Mouse (Mus musculus) intestine, embryonic 16.5 days (tissue): ENCODE results near the gene Vstm2a. TPM values are rescaled to one million over a fixed set of nuclear protein-coding genes. Genes with fewer than 3 reads are reported as not detected.
A peak's percentile ranks its signal among the peaks of the same experiment; 100 is the strongest.

Experiments used
- ATAC-seq: fragments of 200-750 bp; cut with Nextera tagmentation; 2 replicates; pipeline ENCODE4 v1.8.0; 2017; ENCODE audit warnings: moderate TSS enrichment, moderate library complexity
- H3K27ac ChIP-seq: fragments of 300-500 bp; sonication (generic); 2 replicates; pipeline ENCODE4 v1.5.1; 2014; ENCODE audit warnings: mild to moderate bottlenecking, low read length
- H3K27me3 ChIP-seq: fragments of 300-500 bp; sonication (generic); replicated peaks from 2 replicates; pipeline ENCODE4 v1.6.1; 2014; ENCODE audit warnings: low read length, control low read depth, mixed read lengths; ENCODE audit not compliant: control insufficient read depth, insufficient read depth
- H3K36me3 ChIP-seq: fragments of 300-500 bp; sonication (generic); 2 replicates; pipeline ENCODE4 v1.6.1; 2014; ENCODE audit warnings: low read length, control low read depth; ENCODE audit not compliant: control insufficient read depth, insufficient read depth
- H3K4me1 ChIP-seq: fragments of 300-500 bp; sonication (generic); 2 replicates; pipeline ENCODE4 v1.6.1; 2014; ENCODE audit warnings: low read length, control low read depth, mixed read lengths; ENCODE audit not compliant: control insufficient read depth, insufficient read depth
- H3K4me2 ChIP-seq: fragments of 300-500 bp; sonication (generic); 2 replicates; pipeline ENCODE4 v1.6.1; 2014; ENCODE audit warnings: low read depth, low read length, control low read depth
- H3K4me3 ChIP-seq: fragments of 300-500 bp; sonication (generic); 2 replicates; pipeline ENCODE4 v1.5.1; 2014; ENCODE audit warnings: mild to moderate bottlenecking, low read length
- H3K9ac ChIP-seq: fragments of 300-500 bp; sonication (generic); 2 replicates; pipeline ENCODE4 v1.6.1; 2014; ENCODE audit warnings: low read depth, low read length
- H3K9me3 ChIP-seq: fragments of 300-500 bp; sonication (generic); 2 replicates; pipeline ENCODE4 v1.6.1; 2016; ENCODE audit warnings: low read length, control low read depth; ENCODE audit not compliant: control insufficient read depth
- WGBS: fragments of 180-500 bp; shearing (Covaris S2); extraction: QIAGEN DNeasy Blood & Tissue Kit; methylation state at CpG from one replicate; pipeline ENCODE4 v1.1.7; 2014; 5-methylcytosine and 5-hydroxymethylcytosine counted together
- polyA plus RNA-seq: library from polyadenylated mRNA; unstranded; fragments of >200 nt; fragmentation: Nextera tagmentation; extraction: Ambion mirVana; gene quantifications from 2 replicates; pipeline ENCODE4 v1.2.1, GENCODE M21; 2015

Gene Vstm2a
- polyA plus RNA-seq, 1 experiment from 2014 or later: 1.9 TPM

DNA sequence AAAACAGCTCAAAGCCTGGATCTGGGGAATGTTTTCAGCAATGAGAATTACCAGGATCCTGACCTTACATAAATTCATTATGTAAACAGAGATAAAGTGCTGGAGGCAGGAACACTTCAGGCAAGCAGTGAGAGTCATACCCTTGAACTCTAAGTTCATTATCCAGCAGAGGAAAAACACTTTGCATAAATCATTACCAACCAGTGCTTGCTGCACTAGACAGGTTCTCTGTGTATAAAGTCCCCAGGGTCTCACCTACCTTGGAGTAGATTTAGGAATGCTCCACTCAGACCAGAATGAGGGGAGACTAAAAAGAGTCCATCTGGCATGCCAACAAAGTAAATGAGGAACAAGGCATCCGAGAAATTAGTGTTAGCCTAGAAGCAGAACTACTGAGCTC lies 154.2 kb downstream of the Vstm2a start:
- Histone ChIP-seq H3K36me3 (no peaks in the 10 kb centered on the region), H3K9ac (no peak overlapping the region), H3K27ac (no peak overlapping the region), H3K4me1 (no peaks in the 10 kb centered on the region), H3K27me3 (no peaks in the 10 kb centered on the region), H3K4me2 (no peak overlapping the region), H3K4me3 (no peak overlapping the region), H3K9me3 (no peaks in the 10 kb centered on the region)
- WGBS: 53% methylated on average over 1 of the region's 1 CpGs
- no peak for ATAC-seq

DNA sequence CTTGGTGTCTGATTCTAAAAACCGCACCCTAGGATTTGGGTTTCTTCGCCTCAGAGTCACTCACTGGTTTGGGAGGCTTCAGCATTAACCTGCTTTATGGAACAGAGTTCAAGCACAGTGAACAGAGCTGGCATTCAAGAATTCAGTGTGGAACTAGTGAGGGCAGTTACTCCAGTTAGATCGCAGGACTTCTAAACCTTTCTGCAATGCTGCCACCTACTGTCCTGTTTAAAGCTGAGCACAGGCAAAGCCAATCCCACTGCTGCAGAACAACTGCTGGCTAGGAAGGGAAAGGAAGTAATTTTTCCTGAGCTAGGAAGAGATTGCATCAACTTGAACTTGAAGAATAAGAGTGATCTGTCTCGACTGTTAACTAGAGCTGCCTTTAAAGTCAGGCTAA lies 155.1 kb downstream of the Vstm2a start:
- no peak overlapping the region for H3K9ac ChIP-seq
- no peak overlapping the region for H3K4me2 ChIP-seq
- H3K36me3 ChIP-seq: no peaks in the 10 kb centered on the region
- 21% methylated on average over 4 of the region's 4 CpGs for WGBS
- H3K27me3 ChIP-seq: no peaks in the 10 kb centered on the region
- H3K4me1 ChIP-seq: no peaks in the 10 kb centered on the region
- no peak overlapping the region for H3K27ac ChIP-seq
- H3K4me3 ChIP-seq: no peak overlapping the region
- H3K9me3 ChIP-seq: no peaks in the 10 kb centered on the region
- peak; percentile 82 for ATAC-seq

DNA sequence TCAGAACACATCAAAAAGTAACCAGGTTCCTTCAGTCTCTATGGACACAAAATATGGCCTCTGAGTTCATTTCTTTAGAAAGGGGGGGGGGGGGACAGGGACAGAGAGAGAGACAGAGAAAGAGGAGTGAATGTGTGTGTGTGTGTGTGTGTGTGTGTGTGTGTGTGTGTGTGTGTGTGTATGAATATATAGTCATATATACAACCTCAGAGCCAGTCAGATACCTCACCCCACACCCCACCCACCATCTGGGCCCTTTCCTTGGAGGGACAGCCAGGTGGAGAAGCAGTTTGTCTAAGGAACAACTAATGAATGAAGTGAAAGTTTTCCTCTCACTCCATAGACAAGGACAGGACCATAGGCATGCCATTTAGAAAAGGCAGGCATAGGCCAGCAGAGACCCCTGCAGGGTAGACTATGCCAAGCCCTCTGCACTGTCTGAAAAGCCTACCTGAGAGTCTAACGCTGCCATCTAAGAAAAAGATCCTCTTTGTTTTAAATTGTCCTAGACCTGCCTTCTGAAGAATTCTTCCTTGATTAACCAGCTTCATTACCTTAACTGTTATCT lies 155.6 kb downstream of the Vstm2a start:
- H3K4me1 ChIP-seq: no peaks in the 10 kb centered on the region
- H3K4me3 ChIP-seq: no peak overlapping the region
- 43% methylated on average over 1 of the region's 1 CpGs for WGBS
- H3K27me3 ChIP-seq: no peaks in the 10 kb centered on the region
- no peak overlapping the region for H3K27ac ChIP-seq
- no peak overlapping the region for H3K4me2 ChIP-seq
- no peak for ATAC-seq
- H3K9ac ChIP-seq: no peak overlapping the region
- H3K36me3 ChIP-seq: no peaks in the 10 kb centered on the region
- H3K9me3 ChIP-seq: no peaks in the 10 kb centered on the region

DNA sequence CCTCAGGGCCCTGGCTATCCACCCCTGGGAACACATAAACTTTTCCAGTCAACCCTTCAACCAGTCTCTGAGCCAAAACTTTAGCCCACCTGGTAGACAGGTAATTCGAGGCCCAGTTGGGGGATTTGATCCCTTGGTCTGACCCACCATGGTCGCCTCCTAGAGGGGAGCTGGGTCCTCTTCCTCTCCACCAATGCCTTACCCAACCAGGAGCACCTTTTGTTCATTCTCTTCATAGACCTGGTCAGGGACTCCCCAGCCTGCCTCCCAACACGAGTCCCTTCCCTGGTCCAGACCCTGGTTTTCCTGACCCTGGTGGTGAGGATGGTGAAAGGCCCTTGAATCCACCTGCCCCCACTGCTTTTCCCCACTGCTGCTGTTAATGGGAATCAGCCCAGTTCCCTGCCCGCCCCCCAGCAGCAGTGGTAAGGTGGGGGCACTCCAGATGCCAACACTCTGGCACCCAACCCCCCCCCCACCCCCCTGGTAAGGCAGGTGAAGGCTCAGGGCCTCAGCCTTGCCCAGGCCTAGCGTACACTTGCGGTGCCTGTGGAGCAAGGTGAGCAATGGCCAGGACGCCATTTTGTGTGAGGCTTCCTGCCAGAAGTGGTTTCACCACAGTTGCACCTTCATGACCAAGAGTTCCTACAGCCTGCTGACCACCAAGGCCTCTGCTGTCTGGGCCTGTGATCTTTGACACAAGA lies 182.2 kb downstream of the Vstm2a start:
- Histone ChIP-seq H3K9me3 (no peaks in the 10 kb centered on the region), H3K27me3 (no peaks in the 10 kb centered on the region), H3K4me3 (no peak overlapping the region), H3K9ac (no peak overlapping the region), H3K27ac (no peak overlapping the region), H3K4me1 (no peaks in the 10 kb centered on the region), H3K36me3 (no peaks in the 10 kb centered on the region), H3K4me2 (no peak overlapping the region)
- ATAC-seq: no peak
- WGBS: 84% methylated on average over 7 of the region's 7 CpGs
